Mouse (Mus musculus): ENCODE measurements around the gene Mmp27. TPM values are rescaled to one million over a fixed set of nuclear protein-coding genes. Genes with fewer than 3 reads are reported as not detected.

Mmp27 gene
- not detected in 2 replicates for polyA plus RNA-seq (2014; fragmentation: Nextera tagmentation; extraction: Ambion mirVana)

- ATAC-seq (replicated peaks; ENCODE audit: low FRiP score) (no peak), DNase-seq (ENCODE audit: low spot score) (no peak)
- H3K27ac ChIP-seq (ENCODE audit: low read depth, low read length) = no peak within 1 kb of the TSS
- H3K27me3 ChIP-seq (ENCODE audit: control insufficient read depth, insufficient read depth, low read length) = no peaks in the 10 kb centered on the region
- no peaks in the 10 kb centered on the region for H3K4me1 ChIP-seq (replicated peaks; ENCODE audit: control insufficient read depth, insufficient read depth, low read length)
- no peaks in the 10 kb centered on the region for H3K9me3 ChIP-seq (ENCODE audit: control insufficient read depth, low read length)
- no peak within 1 kb of the TSS for H3K9ac ChIP-seq (ENCODE audit: low read length)
- 85% methylated on average over 4 of the region's 4 CpGs for WGBS
- no peak within 1 kb of the TSS for H3K4me3 ChIP-seq (ENCODE audit: low read depth, low read length)
- H3K4me2 ChIP-seq (ENCODE audit: low read depth, low read length, severe bottlenecking) = no peak within 1 kb of the TSS
- H3K36me3 ChIP-seq (ENCODE audit: control insufficient read depth, insufficient read depth, low read length) = no peaks in the 10 kb centered on the region
These were observed at the start of gene Mmp27 for GRCm38 (mm10) chr9:7571162-7571561. Gene Mmp27 (plus strand): TSS chr9:7571396.

GRCm38 (mm10) chr9:7526255-7526940 is 44.8 kb upstream of the Mmp27 start:
- Histone ChIP-seq H3K9ac (ENCODE audit: low read length) (no peak overlapping the region), H3K27me3 (ENCODE audit: control insufficient read depth, insufficient read depth, low read length) (no peaks in the 10 kb centered on the region), H3K4me2 (ENCODE audit: low read depth, low read length, severe bottlenecking) (no peak overlapping the region), H3K36me3 (ENCODE audit: control insufficient read depth, insufficient read depth, low read length) (no peaks in the 10 kb centered on the region), H3K4me3 (ENCODE audit: low read depth, low read length) (no peak overlapping the region), H3K27ac (ENCODE audit: low read depth, low read length) (no peak overlapping the region), H3K9me3 (ENCODE audit: control insufficient read depth, low read length) (no peaks in the 10 kb centered on the region), H3K4me1 (replicated peaks; ENCODE audit: control insufficient read depth, insufficient read depth, low read length) (no peaks in the 10 kb centered on the region)
- ATAC-seq (replicated peaks; ENCODE audit: low FRiP score) (no peak), DNase-seq (ENCODE audit: low spot score) (no peak)
- 72% methylated on average over 4 of the region's 4 CpGs for WGBS

- H3K4me3 ChIP-seq (ENCODE audit: low read depth, low read length) = no peak overlapping the region
- H3K4me2 ChIP-seq (ENCODE audit: low read depth, low read length, severe bottlenecking) = no peak overlapping the region
- ATAC-seq (replicated peaks; ENCODE audit: low FRiP score) = no peak
- H3K27ac ChIP-seq (ENCODE audit: low read depth, low read length) = no peak overlapping the region
- no peaks in the 10 kb centered on the region for H3K27me3 ChIP-seq (ENCODE audit: control insufficient read depth, insufficient read depth, low read length)
- H3K9ac ChIP-seq (ENCODE audit: low read length) = no peak overlapping the region
- no peaks in the 10 kb centered on the region for H3K36me3 ChIP-seq (ENCODE audit: control insufficient read depth, insufficient read depth, low read length)
- no peaks in the 10 kb centered on the region for H3K4me1 ChIP-seq (replicated peaks; ENCODE audit: control insufficient read depth, insufficient read depth, low read length)
- no peaks in the 10 kb centered on the region for H3K9me3 ChIP-seq (ENCODE audit: control insufficient read depth, low read length)
- no peak for DNase-seq (ENCODE audit: low spot score)
These were observed 28.4 kb upstream of the Mmp27 start for GRCm38 (mm10) chr9:7542763-7543162.

- DNase-seq (ENCODE audit: low spot score) = no peak
- Histone ChIP-seq H3K9ac (ENCODE audit: low read length) (no peak overlapping the region), H3K4me3 (ENCODE audit: low read depth, low read length) (no peak overlapping the region), H3K27me3 (ENCODE audit: control insufficient read depth, insufficient read depth, low read length) (no peaks in the 10 kb centered on the region), H3K36me3 (ENCODE audit: control insufficient read depth, insufficient read depth, low read length) (no peaks in the 10 kb centered on the region), H3K4me1 (replicated peaks; ENCODE audit: control insufficient read depth, insufficient read depth, low read length) (no peaks in the 10 kb centered on the region), H3K4me2 (ENCODE audit: low read depth, low read length, severe bottlenecking) (no peak overlapping the region), H3K27ac (ENCODE audit: low read depth, low read length) (no peak overlapping the region), H3K9me3 (ENCODE audit: control insufficient read depth, low read length) (no peaks in the 10 kb centered on the region)
- ATAC-seq (replicated peaks; ENCODE audit: low FRiP score) = no peak
- 83% methylated on average over 1 of the region's 1 CpGs for WGBS
These were observed 26.2 kb upstream of the Mmp27 start for GRCm38 (mm10) chr9:7544923-7545457.

- Histone ChIP-seq H3K27ac (ENCODE audit: low read depth, low read length) (no peak overlapping the region), H3K27me3 (ENCODE audit: control insufficient read depth, insufficient read depth, low read length) (no peaks in the 10 kb centered on the region), H3K9me3 (ENCODE audit: control insufficient read depth, low read length) (no peaks in the 10 kb centered on the region), H3K36me3 (ENCODE audit: control insufficient read depth, insufficient read depth, low read length) (no peaks in the 10 kb centered on the region), H3K9ac (ENCODE audit: low read length) (no peak overlapping the region), H3K4me1 (replicated peaks; ENCODE audit: control insufficient read depth, insufficient read depth, low read length) (no peaks in the 10 kb centered on the region), H3K4me3 (ENCODE audit: low read depth, low read length) (no peak overlapping the region), H3K4me2 (ENCODE audit: low read depth, low read length, severe bottlenecking) (no peak overlapping the region)
- 69% methylated on average over 1 of the region's 1 CpGs for WGBS
- no peak for DNase-seq (ENCODE audit: low spot score)
- no peak for ATAC-seq (replicated peaks; ENCODE audit: low FRiP score)
These were observed 25.7 kb upstream of the Mmp27 start for GRCm38 (mm10) chr9:7545471-7545870.

GRCm38 (mm10) chr9:7545920-7546319 is 25.3 kb upstream of the Mmp27 start:
- Histone ChIP-seq H3K4me2 (ENCODE audit: low read depth, low read length, severe bottlenecking) (no peak overlapping the region), H3K9ac (ENCODE audit: low read length) (no peak overlapping the region), H3K4me3 (ENCODE audit: low read depth, low read length) (no peak overlapping the region)

GRCm38 (mm10) chr9:7551943-7552342 is 19.3 kb upstream of the Mmp27 start:
- ATAC-seq (replicated peaks; ENCODE audit: low FRiP score) (no peak), DNase-seq (ENCODE audit: low spot score) (no peak)
- H3K9me3 ChIP-seq (ENCODE audit: control insufficient read depth, low read length) = no peaks in the 10 kb centered on the region
- no peaks in the 10 kb centered on the region for H3K27me3 ChIP-seq (ENCODE audit: control insufficient read depth, insufficient read depth, low read length)
- no peaks in the 10 kb centered on the region for H3K36me3 ChIP-seq (ENCODE audit: control insufficient read depth, insufficient read depth, low read length)
- no peak overlapping the region for H3K9ac ChIP-seq (ENCODE audit: low read length)
- H3K4me1 ChIP-seq (replicated peaks; ENCODE audit: control insufficient read depth, insufficient read depth, low read length) = no peaks in the 10 kb centered on the region
- no peak overlapping the region for H3K4me2 ChIP-seq (ENCODE audit: low read depth, low read length, severe bottlenecking)
- no peak overlapping the region for H3K27ac ChIP-seq (ENCODE audit: low read depth, low read length)
- no peak overlapping the region for H3K4me3 ChIP-seq (ENCODE audit: low read depth, low read length)

More at GRCm38 (mm10) chr9:7545920-7546319, 25.3 kb upstream of the Mmp27 start:
- 84% methylated on average over 7 of the region's 7 CpGs for WGBS
- Histone ChIP-seq H3K9me3 (ENCODE audit: control insufficient read depth, low read length) (no peaks in the 10 kb centered on the region), H3K36me3 (ENCODE audit: control insufficient read depth, insufficient read depth, low read length) (no peaks in the 10 kb centered on the region), H3K27me3 (ENCODE audit: control insufficient read depth, insufficient read depth, low read length) (no peaks in the 10 kb centered on the region), H3K4me1 (replicated peaks; ENCODE audit: control insufficient read depth, insufficient read depth, low read length) (no peaks in the 10 kb centered on the region), H3K27ac (ENCODE audit: low read depth, low read length) (no peak overlapping the region)
- ATAC-seq (replicated peaks; ENCODE audit: low FRiP score) = no peak
- DNase-seq (ENCODE audit: low spot score) = no peak

- ATAC-seq (replicated peaks; ENCODE audit: low FRiP score) (no peak), DNase-seq (ENCODE audit: low spot score) (no peak)
- no peaks in the 10 kb centered on the region for H3K36me3 ChIP-seq (ENCODE audit: control insufficient read depth, insufficient read depth, low read length)
- H3K27ac ChIP-seq (ENCODE audit: low read depth, low read length) = no peak overlapping the region
- H3K27me3 ChIP-seq (ENCODE audit: control insufficient read depth, insufficient read depth, low read length) = no peaks in the 10 kb centered on the region
- no peak overlapping the region for H3K4me2 ChIP-seq (ENCODE audit: low read depth, low read length, severe bottlenecking)
- no peak overlapping the region for H3K4me3 ChIP-seq (ENCODE audit: low read depth, low read length)
- H3K9ac ChIP-seq (ENCODE audit: low read length) = no peak overlapping the region
- no peaks in the 10 kb centered on the region for H3K4me1 ChIP-seq (replicated peaks; ENCODE audit: control insufficient read depth, insufficient read depth, low read length)
- WGBS = 81% methylated on average over 3 of the region's 3 CpGs
- no peaks in the 10 kb centered on the region for H3K9me3 ChIP-seq (ENCODE audit: control insufficient read depth, low read length)
These were observed 17.7 kb upstream of the Mmp27 start for GRCm38 (mm10) chr9:7553536-7553935.

- Histone ChIP-seq H3K9me3 (ENCODE audit: control insufficient read depth, low read length) (no peaks in the 10 kb centered on the region), H3K27ac (ENCODE audit: low read depth, low read length) (no peak overlapping the region), H3K4me2 (ENCODE audit: low read depth, low read length, severe bottlenecking) (no peak overlapping the region), H3K4me1 (replicated peaks; ENCODE audit: control insufficient read depth, insufficient read depth, low read length) (no peaks in the 10 kb centered on the region), H3K27me3 (ENCODE audit: control insufficient read depth, insufficient read depth, low read length) (no peaks in the 10 kb centered on the region), H3K4me3 (ENCODE audit: low read depth, low read length) (no peak overlapping the region), H3K9ac (ENCODE audit: low read length) (no peak overlapping the region), H3K36me3 (ENCODE audit: control insufficient read depth, insufficient read depth, low read length) (no peaks in the 10 kb centered on the region)
- ATAC-seq (replicated peaks; ENCODE audit: low FRiP score) (no peak), DNase-seq (ENCODE audit: low spot score) (no peak)
- WGBS = 42% methylated on average over 3 of the region's 3 CpGs
These were observed 16.8 kb upstream of the Mmp27 start for GRCm38 (mm10) chr9:7554382-7554781.
